In genomic region chr11:105121792-105122191, GRCm38 (mm10) we compare ENCODE assay signal across 37 mouse cellular contexts. TPM values are rescaled to one million over a fixed set of nuclear protein-coding genes. Genes with fewer than 3 reads are reported as not detected.
"Had no signal": no experiment of that assay in that cellular context is flagged by ENCODE, and none has a peak within 500 bp of the region (broad histone marks: within the 10 kb centered on the region; RNA-seq: fewer than 3 reads in every experiment).

No protein-coding gene starts in this region.

RNA-seq across cellular contexts. Expression of gene Gm10842, which starts 24.9 kb away (rescaled TPM):
- total RNA-seq: gastrocnemius, adult 18-20 months; gastrocnemius, adult 8-10 months; gastrocnemius, postnatal 14 days; gastrocnemius, postnatal 36 days; heart, adult 18-20 months; heart, adult 8-10 months; heart, postnatal 10 days; heart, postnatal 25 days; heart, postnatal 4 days; layer of hippocampus, adult 18-20 months; layer of hippocampus, postnatal 10 days; layer of hippocampus, postnatal 25 days; left cerebral cortex, adult 8-10 months; left cerebral cortex, postnatal 10 days; left cerebral cortex, postnatal 25 days; left cerebral cortex, postnatal 4 days; liver, adult 2 months had no signal
- polyA plus RNA-seq: gonadal fat pad, adult 2 months; heart, embryonic 10.5 days; heart, embryonic 12.5 days; heart, embryonic 14.5 days; heart, embryonic 16.5 days; hindbrain, embryonic 10.5 days; hindbrain, embryonic 12.5 days; hindbrain, embryonic 14.5 days; hindbrain, embryonic 16.5 days; inflammation-experienced regulatory T-cells, adult 6 months; intestine, embryonic 15.5 days; intestine, postnatal 0 days; kidney, embryonic 14.5 days; kidney, embryonic 16.5 days; large intestine, adult 2 months; limb, embryonic 11.5 days; limb, embryonic 13.5 days; limb, embryonic 15.5 days; liver, adult 2 months; liver, embryonic 12.5 days; liver, embryonic 15.5 days had no signal

RNA-seq across cellular contexts. Expression of gene Efcab3, which starts 58.4 kb away (rescaled TPM):
- total RNA-seq: gastrocnemius, adult 18-20 months; gastrocnemius, adult 8-10 months; gastrocnemius, postnatal 14 days; gastrocnemius, postnatal 36 days; heart, adult 18-20 months; heart, adult 8-10 months; heart, postnatal 10 days; heart, postnatal 25 days; heart, postnatal 4 days; liver, adult 2 months had no signal
- polyA plus RNA-seq: gonadal fat pad, adult 2 months; heart, embryonic 10.5 days; heart, embryonic 12.5 days; heart, embryonic 14.5 days; heart, embryonic 16.5 days; hindbrain, embryonic 10.5 days; hindbrain, embryonic 12.5 days; hindbrain, embryonic 14.5 days; hindbrain, embryonic 16.5 days; inflammation-experienced regulatory T-cells, adult 6 months; kidney, embryonic 16.5 days; large intestine, adult 2 months; limb, embryonic 11.5 days; limb, embryonic 15.5 days; liver, adult 2 months; liver, embryonic 12.5 days; liver, embryonic 15.5 days had no signal
